Mouse (Mus musculus) cerebellum, adult 9-10 months (tissue): Measurements from ENCODE around the gene Oas1e.
A peak's percentile ranks its signal among the peaks of the same experiment; 100 is the strongest.

ENCODE experiments used
- DNase-seq: peaks from one replicate; pipeline ENCODE4 v3.0.0; 2022

Oas1e gene

DNA sequence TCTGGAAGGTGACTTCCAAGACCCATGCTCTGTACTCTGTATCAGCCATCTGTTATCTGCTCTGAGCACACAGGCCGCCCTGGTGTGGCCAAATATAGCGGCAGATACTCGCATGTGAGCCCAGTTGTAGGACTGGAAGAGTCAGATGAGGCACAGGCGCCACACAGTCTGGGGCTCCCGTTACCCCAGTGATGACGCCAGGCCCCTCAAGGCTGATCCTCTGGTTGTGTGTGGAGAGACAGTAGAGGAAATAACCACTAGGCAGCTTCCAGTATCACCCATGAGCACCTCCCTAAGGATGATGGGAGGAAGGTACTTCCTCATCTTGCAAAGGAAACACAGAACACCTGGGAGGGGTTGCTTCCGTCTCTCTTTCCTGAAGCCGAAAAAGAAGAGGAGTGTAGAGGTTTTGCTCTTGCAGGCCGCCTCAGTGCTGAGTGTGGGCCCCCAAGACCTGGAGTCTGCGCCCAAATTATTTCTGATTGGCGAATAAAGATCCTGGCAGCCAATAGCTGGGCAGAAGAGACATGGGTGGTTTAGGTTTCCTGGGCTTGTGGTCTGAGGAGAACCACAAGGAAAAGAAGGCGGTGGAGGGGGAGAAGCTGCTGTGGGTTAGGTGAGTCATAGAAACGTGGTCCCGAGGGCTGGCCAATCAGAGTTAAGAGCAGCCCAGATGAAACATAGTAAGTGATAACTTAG lies 19.9 kb downstream of the Oas1e start:
- no peak for DNase-seq

GRCm38 (mm10) chr5:120769396-120769795 lies 25.9 kb downstream of the Oas1e start:
- DNase-seq = no peak

GRCm38 (mm10) chr5:120765010-120765409 lies 30.3 kb downstream of the Oas1e start:
- no peak for DNase-seq

GRCm38 (mm10) chr5:120761901-120762300 lies 33.4 kb downstream of the Oas1e start:
- no peak for DNase-seq

GRCm38 (mm10) chr5:120754215-120754614 lies 41.1 kb downstream of the Oas1e start:
- DNase-seq = no peak

- DNase-seq = no peak
These were observed 42.5 kb downstream of the Oas1e start for GRCm38 (mm10) chr5:120752786-120753185.

DNA sequence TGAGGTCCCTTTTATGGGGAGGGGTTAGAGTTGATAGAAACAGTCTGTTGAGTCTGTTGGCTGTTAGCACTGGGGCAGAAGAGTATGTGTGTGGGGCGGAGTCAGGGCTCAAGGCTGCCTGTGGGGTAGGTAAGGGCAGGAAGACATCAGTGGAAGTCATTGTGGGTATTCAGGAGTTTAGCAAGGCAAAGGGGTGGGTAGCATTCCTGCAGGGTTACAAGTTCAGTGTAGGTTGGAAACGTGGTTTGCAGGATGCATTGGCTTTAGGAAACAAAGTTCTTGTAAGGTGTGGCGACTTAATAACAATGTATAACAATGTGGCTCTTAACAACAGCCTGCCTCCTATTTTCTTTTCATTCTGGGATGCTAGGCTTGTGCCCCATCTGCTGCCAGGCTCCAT lies 44.1 kb downstream of the Oas1e start:
- no peak for DNase-seq

DNA sequence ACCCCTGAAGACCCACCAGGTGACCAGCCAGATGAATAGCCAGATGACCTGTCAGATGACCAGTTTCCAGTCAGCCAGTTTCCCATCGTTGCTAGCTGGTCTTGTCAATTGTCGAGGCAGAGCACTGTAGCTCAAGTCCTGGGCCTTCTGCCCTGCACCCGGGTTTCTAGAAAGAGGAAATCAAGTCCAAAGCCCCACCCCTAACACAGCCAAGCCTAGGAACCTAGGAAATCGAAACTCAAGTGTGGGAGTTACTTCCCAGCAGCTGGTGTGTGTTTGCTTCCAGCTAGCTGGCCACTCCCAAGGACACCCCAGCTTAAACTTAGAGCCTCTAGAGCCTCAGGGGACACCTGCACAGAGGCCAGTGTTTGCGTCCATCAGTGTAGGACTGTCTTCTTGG lies 45.6 kb downstream of the Oas1e start, which contains the start of gene Oas2:
Gene Oas2, minus strand, starts transcription at position 166 of the 400 bp plus-strand sequence.
- DNase-seq = no peak

GRCm38 (mm10) chr5:120746451-120746850 lies 48.9 kb downstream of the Oas1e start:
- DNase-seq = peak; percentile 76

GRCm38 (mm10) chr5:120742125-120742524 lies 53.2 kb downstream of the Oas1e start:
- DNase-seq = peak; percentile 45
